Comparison of ENCODE assay signal across 11 mouse cellular contexts in genomic region chr12:103487276-103487675, GRCm38 (mm10). TPM values are rescaled to one million over a fixed set of nuclear protein-coding genes. Genes with fewer than 3 reads are reported as not detected.
DNase-seq lines count a peak whose midpoint lies in the region; ATAC-seq and TF ChIP-seq lines count a peak whose summit lies in the region.
"Had no signal": no experiment of that assay in that cellular context is flagged by ENCODE, and none has a peak within 500 bp of the region (broad histone marks: within the 10 kb centered on the region; RNA-seq: fewer than 3 reads in every experiment).

No protein-coding gene starts in this region.

- no peaks in the 10 kb centered on the region for H3K4me1 ChIP-seq in lung, postnatal 0 days (ENCODE audit: insufficient read depth, low read depth, low read length)
- H3K4me1 ChIP-seq: midbrain, embryonic 10.5 days had no signal

- H3K27ac ChIP-seq in lung, postnatal 0 days (ENCODE audit: low read length): peak overlapping the region; percentile 29; the same call in 1 of the 2 replicates
- H3K27ac ChIP-seq: liver, embryonic 14.5 days; midbrain, embryonic 10.5 days had no signal

- peak; percentile 77 for ATAC-seq in lung, postnatal 0 days

- no peak for TF ChIP-seq CTCF in lung, postnatal 0 days (IDR thresholded peaks at IDR 0.05)

- 31% methylated on average over 4 of the region's 4 CpGs for WGBS in lung, postnatal 0 days

- H3K36me3 ChIP-seq in lung, postnatal 0 days (ENCODE audit: insufficient read depth, low read length): no peaks in the 10 kb centered on the region
- H3K36me3 ChIP-seq: midbrain, embryonic 10.5 days had no signal

- peak; percentile 49 for DNase-seq in adrenal gland, postnatal 14 days
- DNase-seq in adrenal gland, adult 8-10 months: no peak
- peak; percentile 37 for DNase-seq in NIH3T3 (ENCODE audit: low read depth)
- DNase-seq in heart, adult 9 months (ENCODE audit: low spot score in 2 of 2): peak; percentile 72 to 80
- peak; percentile 61 for DNase-seq in lung, postnatal 0 days (ENCODE audit: low spot score)
- no peak for DNase-seq in frontal cortex, postnatal 25 days (ENCODE audit: low spot score in 2 of 2)
- DNase-seq in T-cell, adult 2 months (ENCODE audit: low spot score): no peak
- DNase-seq in cerebellum, postnatal 4 days (ENCODE audit: low spot score in 2 of 2): no peak

- H3K4me2 ChIP-seq in lung, postnatal 0 days (replicated peaks; ENCODE audit: low read depth, low read length): no peak overlapping the region

- no peak for TF ChIP-seq EP300 in lung, postnatal 0 days (IDR thresholded peaks at IDR 0.05)

- H3K4me3 ChIP-seq in lung, postnatal 0 days (ENCODE audit: low read depth, low read length): no peak overlapping the region
- H3K4me3 ChIP-seq: midbrain, embryonic 10.5 days had no signal

- no peaks in the 10 kb centered on the region for H3K9me3 ChIP-seq in lung, postnatal 0 days (ENCODE audit: low read length)
- H3K9me3 ChIP-seq: midbrain, embryonic 10.5 days had no signal

- no peaks in the 10 kb centered on the region for H3K27me3 ChIP-seq in lung, postnatal 0 days (replicated peaks; ENCODE audit: insufficient read depth, low read length)

- no peak overlapping the region for H3K9ac ChIP-seq in lung, postnatal 0 days (replicated peaks; ENCODE audit: low read depth)
- H3K9ac ChIP-seq: liver, embryonic 14.5 days had no signal

RNA-seq across cellular contexts. Expression of gene Ifi27l2b, which starts 30.3 kb away (rescaled TPM):
- total RNA-seq in adrenal gland, postnatal 14 days (2021): not detected in 2 replicates
- total RNA-seq in adrenal gland, adult 8-10 months (2022): not detected
- not detected in 2 replicates for polyA plus RNA-seq in lung, postnatal 0 days (2015; fragmentation: Nextera tagmentation; extraction: Ambion mirVana)
- total RNA-seq: left cerebral cortex, adult 8-10 months had no signal
- polyA plus RNA-seq: liver, embryonic 14.5 days; midbrain, embryonic 10.5 days had no signal

RNA-seq across cellular contexts. Expression of gene Ifi27l2a, which starts 43.8 kb away (rescaled TPM):
- total RNA-seq in adrenal gland, postnatal 14 days (2021): 15.4 and 19.7 TPM in 2 replicates
- total RNA-seq in adrenal gland, adult 8-10 months (2022): 100 to 1,000 TPM; 264 to 566 (median 340) TPM
- 23.1 and 47.7 TPM in 2 replicates for polyA plus RNA-seq in lung, postnatal 0 days (2015; fragmentation: Nextera tagmentation; extraction: Ambion mirVana)

RNA-seq across cellular contexts. Expression of gene Ppp4r4, which starts 44.8 kb away (rescaled TPM):
- 2.9 and 3.2 TPM in 2 replicates for total RNA-seq in adrenal gland, postnatal 14 days (2021)
- 10 to 100 TPM in 1 of 4 experiments, 1 to 10 TPM in 3; 4.0 to 11.1 (median 7.3) TPM for total RNA-seq in adrenal gland, adult 8-10 months (2022)
- polyA plus RNA-seq in lung, postnatal 0 days (2015; fragmentation: Nextera tagmentation; extraction: Ambion mirVana): 6.1 and 6.3 TPM in 2 replicates

RNA-seq across cellular contexts. Expression of gene Ifi27, which starts 53.3 kb away (rescaled TPM):
- 1,163 and 1,199 TPM in 2 replicates for total RNA-seq in adrenal gland, postnatal 14 days (2021)
- total RNA-seq in adrenal gland, adult 8-10 months (2022): 1,000 to 10,000 TPM; 1,094 to 1,254 (median 1,159) TPM
- polyA plus RNA-seq in lung, postnatal 0 days (2015; fragmentation: Nextera tagmentation; extraction: Ambion mirVana): 69.5 and 72.5 TPM in 2 replicates

Comparison
In these comparisons a context has a peak if more than half of its experiments do, and no peak if none do; other contexts are left out.
1. DNase-seq: peak in adrenal gland, postnatal 14 days (single experiment), NIH3T3 (single experiment), heart, adult 9 months (2 of 2) and lung, postnatal 0 days (single experiment); none in adrenal gland, adult 8-10 months (single experiment), frontal cortex, postnatal 25 days (0 of 2), T-cell, adult 2 months (single experiment) and cerebellum, postnatal 4 days (0 of 2).
2. RNA of gene Ifi27l2a, which starts 43.8 kb away (total RNA-seq): 264 to 566 TPM in adrenal gland, adult 8-10 months; 15.4 to 19.7 TPM in adrenal gland, postnatal 14 days; every median in the first group is over 10 times any median in the second.